Mouse (Mus musculus): ENCODE measurements around the gene Ppt2.

DNA sequence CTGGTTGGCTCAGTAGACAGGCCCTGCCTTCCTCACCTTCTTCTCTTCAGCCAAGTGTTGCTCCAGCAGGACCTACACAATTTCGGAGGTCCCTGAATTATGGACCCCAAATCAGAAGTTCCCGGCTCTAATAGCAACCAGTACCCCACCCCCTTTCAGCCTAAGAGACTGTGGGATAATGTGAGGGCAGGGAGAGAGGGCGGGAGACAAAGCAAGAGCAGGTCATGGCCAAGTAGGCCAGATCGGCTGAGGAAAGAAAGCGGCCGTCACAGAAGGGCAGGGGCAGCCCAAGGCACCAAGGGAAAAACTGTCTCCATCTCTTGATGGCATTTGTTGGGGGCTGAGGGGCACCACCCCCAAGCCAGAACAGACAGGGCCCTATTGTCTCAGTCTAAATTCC, 12.4 kb downstream of the Ppt2 start, which contains the start of gene Egfl8:
- TF ChIP-seq CTCF (IDR thresholded peaks at IDR 0.05; ENCODE audit: extremely low read depth, insufficient read length, insufficient replicate concordance, low read depth, low read length) (no peak), POLR2A (IDR thresholded peaks at IDR 0.05; ENCODE audit: low read depth, low read length) (no peak)
